Mouse (Mus musculus) inflammation-experienced regulatory T-cells, adult 6 months (primary cell): Measurements from ENCODE around the gene Cacng2. TPM values are rescaled to one million over a fixed set of nuclear protein-coding genes. Genes with fewer than 3 reads are reported as not detected.

Experiments used
- ATAC-seq: one replicate; pipeline ENCODE4 v1.8.0; 2017
- polyA plus RNA-seq, 3 experiments: library from polyadenylated mRNA; unstranded; fragments of 100-300 nt; shearing (Covaris generic); gene quantifications; one replicate each; pipeline ENCODE4 v1.2.1; 2017

Gene Cacng2
- polyA plus RNA-seq, 3 experiments from 2014 or later: not detected

DNA sequence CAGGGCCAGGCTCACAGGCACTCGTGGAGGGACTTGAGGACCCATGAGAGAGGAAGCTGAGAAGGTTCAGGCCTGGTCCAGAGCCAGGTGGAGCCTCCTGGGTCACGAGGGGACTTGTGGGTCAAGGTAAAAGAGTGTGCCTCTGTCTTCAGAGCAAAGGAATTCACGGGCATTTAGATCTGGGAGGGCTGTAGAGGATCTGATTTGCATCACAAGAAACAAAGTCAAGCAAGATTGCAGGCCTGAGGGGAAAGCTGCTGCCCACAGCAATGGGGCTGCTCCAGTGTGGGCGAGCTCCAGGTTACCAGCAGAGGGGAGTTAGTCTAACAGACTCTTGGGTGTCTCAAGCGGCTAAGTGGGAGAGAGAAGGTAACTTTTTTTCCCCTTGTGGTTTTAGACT is 118.4 kb downstream of the Cacng2 start:
- ATAC-seq: no peak

DNA sequence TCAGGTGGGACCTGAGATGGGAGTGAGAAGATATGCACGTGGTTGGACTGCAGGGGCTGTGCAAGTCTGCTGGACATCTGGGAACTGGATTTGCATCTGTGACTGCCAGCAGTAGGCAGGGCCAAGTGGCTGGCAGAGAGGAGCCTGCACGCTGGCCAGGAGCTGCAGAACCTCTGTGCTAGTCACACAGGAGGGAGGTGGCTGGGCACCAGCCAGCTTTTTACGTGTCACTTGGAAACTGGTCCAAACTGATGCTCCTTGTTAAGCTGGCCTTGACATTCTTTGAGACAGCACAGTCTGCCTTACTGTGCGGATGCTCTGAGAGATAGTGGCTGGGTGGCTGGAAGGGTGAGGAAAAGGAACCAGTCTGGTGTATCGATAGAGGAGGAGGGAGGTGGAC is 131.3 kb downstream of the Cacng2 start:
- ATAC-seq: no peak

DNA sequence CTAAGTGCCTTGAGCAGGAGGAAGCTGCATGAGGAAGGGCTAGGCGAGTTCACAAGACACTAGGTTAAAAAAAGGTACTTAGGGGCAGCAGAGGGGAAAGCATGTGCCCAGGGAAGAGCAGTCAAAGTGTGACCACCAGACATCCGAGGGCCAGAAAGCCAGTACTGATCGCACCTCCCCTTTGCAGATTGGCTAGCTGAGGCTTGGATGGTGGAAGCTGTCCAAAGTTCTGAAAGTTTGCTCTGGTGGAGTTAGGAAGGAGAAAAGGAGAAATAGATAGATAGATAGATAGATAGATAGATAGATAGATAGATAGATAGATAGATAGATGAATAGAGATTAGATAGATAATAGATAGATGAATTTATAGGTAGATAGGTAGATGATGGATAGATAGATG is 136.4 kb downstream of the Cacng2 start:
- ATAC-seq: no peak

DNA sequence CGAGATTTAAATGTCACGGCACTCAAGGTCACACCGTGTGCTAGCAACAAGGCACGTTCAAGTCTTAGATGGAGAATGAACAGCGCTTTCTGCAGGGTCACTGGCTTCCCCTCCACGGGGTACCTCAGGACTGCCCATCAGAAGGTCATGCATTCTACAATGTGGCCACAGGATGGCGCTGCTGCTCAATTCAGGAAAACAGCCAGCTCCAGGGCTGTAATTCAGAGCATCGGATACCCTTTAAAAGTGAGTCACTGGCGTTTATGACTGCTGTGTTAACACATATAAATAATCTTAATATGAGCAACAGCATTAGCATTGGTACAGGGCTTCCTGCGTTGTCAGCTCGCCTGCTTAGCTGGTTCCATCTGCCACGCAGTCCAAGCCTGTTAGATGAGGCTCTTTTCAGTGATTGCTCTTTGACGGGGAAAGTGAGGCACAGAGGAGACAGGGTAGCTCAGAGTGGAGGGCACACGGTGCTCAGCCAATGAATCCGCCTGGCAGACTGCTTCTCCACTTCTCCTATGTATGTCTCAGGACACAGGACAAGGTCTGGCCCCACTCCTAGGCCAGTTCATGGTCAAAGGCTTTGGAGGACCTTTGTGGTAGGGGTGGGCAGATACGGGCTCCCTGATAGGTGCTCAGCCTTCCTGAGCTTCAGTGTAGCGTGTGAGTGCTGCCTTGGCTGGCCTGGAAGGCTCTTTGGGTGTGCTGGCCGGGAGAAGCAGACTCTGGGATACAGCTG is 137.5 kb downstream of the Cacng2 start:
- no peak for ATAC-seq

DNA sequence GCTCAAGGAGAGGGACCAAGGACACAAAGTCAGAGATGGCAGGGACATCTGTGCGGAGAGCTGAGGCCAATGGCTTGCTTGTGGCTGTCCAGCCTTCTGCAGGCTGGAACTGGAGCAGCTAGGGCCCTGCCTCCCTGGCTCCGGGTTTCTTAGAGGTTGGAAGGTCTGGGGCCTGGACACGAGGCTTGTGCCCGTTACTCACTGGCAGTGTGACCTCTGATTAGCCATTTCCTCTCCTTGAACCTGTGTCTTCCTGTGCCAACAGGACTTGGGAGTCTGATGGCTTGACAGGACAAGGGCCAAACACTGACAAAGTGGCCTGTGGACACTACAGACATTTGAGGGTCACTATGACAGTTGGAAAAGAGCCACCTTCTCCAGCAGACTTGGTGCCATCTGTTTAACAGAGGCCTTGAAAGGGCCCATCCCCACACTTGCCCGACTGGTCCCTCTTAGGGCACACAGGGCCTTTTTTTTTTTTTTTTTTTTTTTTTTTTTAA is 138.6 kb downstream of the Cacng2 start:
- no peak for ATAC-seq

DNA sequence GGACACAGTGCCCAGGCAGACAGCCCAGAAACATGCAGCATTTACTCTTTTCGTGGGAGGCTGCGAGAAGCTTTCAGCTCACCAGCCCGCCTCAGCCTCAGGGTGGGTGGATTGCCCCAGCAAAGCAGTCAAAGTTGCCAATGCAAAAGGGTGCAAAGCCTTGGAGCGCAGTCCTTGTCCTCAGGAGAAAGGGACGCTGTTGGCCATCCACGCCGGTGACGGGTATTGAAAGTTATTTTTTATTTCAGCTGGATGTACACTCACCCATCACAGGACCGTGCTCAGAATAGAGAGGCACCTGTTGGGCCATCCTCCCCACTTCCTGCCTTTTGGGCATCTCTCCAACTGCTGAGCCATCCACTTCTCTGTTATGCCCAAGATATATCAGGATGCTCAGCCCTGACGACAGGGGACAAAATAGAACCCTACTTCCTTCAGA is 140.4 kb downstream of the Cacng2 start:
- ATAC-seq: no peak

DNA sequence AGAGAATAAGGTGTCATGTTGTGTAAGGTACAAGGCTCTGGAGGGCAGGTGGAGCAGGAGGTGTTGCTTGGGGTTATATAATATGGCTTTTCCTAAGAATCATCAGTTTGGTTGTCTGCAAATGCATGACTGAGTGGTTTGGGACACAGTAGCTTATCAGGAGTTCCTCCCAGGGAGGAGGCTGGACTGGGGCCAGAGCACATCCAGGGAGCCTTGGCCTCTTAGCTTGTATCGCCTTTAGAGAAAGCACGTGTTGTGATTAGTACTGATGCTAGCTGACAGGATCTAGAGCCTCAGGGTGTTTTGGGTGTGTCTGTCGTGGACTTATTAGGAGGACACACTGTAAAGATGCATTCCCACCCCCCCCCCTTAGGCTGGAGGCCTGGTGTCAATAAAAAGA is 142.2 kb downstream of the Cacng2 start:
- no peak for ATAC-seq

DNA sequence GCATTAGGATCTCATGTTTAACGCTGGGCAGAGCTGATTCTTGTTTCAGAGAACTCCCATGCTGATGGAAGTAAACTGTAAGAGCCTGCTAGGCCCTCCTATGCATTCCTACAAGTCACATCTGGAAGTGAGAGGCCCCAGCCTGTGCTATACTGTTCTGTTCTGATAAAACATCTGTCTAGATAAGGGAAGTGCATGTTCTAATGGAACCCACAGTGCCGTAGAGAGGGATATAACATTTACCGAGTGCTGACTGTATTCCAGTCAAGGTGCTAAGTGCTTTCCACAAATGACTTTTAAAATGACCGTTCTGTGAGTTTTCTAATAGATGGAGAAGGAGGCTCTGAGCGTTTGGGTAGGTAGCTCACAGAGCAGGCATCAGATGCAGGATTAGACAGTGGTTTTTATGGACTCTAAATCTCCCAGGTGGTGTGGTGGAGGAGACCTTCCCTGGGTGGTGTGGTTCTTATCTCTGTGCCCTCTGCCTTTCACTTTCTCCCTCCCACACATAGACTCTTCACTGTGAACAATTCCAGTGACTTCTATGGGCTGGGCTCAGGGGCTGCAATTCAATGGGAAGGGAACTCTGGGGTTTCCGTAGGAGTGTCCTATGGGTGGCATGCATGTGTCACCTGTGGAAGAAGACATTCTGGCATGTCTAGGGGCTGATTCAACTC is 145.5 kb downstream of the Cacng2 start:
- no peak for ATAC-seq

DNA sequence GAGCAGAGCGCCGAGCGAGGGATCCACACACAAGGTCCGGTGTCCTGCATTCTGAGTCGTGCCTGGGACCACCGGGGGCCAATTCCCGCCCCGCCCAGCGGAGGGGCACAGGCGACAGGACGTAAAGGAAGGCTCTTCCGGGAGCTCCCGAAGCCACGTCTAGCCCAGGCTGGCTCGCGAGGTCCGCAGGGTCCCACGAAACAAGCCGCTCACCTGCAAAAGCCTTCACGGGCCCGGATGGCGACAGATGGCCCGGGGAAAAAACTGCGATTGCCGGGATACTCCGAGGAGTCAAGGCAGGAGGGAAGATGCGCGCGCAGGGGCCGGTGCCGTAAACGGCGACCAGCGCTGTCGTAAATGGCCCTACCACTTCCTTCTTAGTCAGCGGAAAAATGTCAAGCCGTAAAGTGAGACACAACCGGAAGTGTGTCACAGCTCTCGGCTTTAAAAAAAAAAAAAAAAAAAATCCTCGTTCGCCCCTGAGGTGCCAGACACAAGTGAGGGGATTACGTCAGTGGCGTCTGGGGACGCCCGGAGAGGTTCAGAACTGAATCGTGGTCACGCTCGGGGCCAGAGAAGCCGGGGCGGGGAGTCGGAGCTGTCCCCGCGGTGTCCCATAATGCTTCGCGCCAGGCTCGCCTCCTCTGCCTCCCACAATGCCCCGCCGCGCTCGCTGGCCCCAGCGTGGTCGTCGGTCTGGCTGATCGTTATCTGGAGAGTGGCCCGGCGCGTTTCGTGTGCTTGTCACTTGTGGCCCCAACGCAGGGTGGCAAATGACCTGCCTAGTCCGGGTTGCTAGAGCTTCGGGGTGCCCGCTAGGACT is 149.1 kb downstream of the Cacng2 start, which contains the start of gene Eif3d:
Gene Eif3d (minus strand): TSS at position 344 of the 823 bp plus-strand sequence.
- ATAC-seq: peak; percentile 85

DNA sequence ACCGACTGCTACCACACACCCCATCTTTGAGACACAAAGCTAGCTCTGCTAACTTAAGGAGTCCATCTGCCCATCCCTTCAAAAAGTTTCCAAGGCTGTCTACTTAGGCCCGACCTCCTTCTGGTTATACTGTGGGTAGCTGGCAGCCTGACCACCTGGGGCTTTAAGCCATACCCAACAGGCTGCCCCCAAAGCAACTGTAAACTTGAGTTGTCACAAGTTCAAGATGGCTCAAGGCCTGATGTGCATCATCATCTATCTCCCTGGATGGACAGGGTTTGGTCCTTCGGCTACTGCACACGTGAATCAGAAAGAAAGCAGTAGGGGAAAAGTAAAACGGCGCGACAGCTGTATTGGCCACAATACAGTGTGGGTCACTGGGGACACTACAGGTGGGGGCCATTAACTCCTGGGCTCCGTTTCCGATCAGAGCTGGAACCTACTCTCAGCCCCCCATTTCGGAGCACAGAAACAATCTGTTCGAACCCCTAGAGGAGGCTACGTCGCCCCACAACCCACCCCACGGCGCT is 149.8 kb downstream of the Cacng2 start:
- no peak for ATAC-seq

DNA sequence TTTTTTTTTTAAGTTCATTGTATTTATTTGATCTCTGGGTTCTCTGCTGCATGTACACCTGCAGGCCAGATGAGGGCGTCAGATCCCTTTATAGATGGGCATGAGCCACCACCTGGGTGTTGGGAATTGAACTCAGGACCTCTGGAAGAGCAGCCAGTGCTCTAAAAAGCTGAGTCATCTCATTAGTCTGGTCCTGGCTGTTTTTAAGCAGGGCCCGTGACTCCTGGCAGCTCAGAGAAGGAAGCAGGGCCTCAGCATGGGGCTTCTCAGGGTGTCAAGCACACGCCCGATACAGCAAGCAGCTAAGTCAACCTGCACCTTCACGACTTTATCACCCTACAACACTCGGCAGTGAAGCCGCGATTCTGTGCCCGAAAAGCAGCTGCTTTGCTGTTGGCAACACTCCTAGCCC is 154.7 kb downstream of the Cacng2 start:
- no peak for ATAC-seq

DNA sequence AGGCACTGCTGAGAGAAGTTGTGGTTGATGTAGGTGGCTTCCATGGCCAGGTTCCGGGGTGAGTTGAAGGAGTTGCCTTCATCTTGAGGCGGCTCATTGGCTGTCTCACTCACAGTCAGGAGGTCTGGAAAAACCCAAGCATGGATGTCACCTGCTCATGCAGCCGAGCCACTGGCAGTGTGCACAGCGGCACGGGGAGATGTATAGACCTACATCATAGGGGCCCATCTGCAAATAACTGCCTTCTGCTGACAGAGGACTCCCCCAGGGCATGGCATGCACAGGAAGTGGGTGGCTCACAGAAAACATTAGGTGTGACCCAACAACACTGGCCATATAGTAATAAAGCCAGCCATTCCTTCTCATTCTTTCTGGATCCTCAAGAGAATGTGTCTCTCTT is 157.4 kb downstream of the Cacng2 start:
- ATAC-seq: no peak

DNA sequence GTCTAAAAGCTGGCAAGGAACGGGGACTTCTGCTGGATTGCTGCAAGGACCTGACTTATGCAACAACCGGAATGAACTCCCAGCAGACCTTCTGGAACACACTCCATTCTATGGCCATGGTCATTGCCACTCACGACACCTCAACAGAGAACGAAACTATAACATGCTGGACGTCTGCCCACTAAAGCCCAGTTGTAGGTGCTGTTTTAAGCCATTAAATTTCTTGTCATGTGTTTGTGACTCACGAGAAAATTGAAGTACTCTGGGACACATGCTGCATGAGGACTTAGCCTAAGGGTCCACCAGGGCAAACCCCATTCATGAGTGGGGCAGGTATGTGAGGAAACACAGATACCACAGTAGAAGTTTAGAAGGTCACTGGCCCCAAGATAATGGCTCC is 159.1 kb downstream of the Cacng2 start:
- ATAC-seq: no peak

DNA sequence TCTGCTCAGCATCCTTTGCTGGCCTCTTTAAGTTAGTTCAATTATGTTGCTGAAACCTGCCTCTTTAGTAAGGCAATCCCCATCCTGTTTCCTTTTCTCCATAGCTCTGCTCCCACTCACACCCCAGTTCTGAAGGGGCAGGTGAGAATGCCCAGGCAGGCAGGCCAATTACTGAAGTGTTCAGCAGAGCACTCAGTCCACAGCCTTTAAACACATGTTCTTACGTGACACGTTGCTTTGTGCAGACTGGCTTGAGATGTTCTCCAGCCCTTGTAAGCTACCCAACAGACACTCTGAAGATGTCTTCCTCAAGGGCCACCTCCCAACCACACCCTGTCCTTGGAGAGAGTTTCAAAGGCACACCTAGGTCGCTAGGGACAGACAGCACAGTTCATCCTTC is 161.8 kb downstream of the Cacng2 start:
- no peak for ATAC-seq

DNA sequence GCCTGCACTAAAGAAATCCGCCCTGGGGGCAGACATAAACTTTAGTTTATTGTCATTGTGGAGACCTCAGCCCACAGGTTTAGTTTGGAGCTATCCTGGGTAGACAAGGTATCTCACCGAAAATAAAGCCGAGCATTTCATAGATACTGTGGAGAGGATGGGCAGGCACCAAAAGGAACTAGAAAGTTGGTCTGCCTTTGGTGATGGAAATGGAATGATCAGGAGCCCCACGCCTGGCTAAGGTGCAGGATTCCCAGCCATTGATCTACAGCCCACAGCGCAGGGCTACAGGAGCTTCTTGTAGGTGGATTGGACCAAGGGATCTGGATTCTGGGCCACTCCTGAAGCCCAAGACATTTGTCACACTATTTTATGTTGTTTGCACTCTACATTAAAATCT is 162.2 kb downstream of the Cacng2 start:
- no peak for ATAC-seq

DNA sequence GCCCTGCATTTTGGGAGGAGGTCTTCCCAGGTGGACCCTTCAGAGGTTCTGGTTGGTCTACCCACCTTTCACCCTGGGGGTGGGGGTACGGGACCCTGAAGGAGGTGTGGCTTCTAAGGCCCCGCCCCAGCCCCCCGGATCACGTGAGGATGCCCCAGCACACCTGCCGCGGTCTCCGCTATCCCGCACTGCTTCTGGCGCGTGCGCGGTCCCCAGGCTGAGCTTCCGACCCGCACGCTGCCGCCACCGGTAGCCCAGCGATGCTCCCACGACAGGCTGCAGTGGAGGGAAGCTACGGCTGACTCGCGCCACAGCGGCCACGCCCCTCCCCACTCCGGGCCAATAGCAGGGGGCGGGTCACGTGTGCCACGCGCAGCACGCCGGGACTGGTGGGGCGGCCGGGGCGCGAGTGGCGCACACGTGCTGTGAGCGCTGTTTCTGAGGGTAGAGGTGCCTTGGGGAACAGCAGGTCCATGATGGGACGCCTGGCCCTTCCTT is 163.4 kb downstream of the Cacng2 start, which contains the start of gene Foxred2:
Gene Foxred2 (minus strand): TSS at position 319 of the 498 bp plus-strand sequence.
- peak; percentile 97 for ATAC-seq

DNA sequence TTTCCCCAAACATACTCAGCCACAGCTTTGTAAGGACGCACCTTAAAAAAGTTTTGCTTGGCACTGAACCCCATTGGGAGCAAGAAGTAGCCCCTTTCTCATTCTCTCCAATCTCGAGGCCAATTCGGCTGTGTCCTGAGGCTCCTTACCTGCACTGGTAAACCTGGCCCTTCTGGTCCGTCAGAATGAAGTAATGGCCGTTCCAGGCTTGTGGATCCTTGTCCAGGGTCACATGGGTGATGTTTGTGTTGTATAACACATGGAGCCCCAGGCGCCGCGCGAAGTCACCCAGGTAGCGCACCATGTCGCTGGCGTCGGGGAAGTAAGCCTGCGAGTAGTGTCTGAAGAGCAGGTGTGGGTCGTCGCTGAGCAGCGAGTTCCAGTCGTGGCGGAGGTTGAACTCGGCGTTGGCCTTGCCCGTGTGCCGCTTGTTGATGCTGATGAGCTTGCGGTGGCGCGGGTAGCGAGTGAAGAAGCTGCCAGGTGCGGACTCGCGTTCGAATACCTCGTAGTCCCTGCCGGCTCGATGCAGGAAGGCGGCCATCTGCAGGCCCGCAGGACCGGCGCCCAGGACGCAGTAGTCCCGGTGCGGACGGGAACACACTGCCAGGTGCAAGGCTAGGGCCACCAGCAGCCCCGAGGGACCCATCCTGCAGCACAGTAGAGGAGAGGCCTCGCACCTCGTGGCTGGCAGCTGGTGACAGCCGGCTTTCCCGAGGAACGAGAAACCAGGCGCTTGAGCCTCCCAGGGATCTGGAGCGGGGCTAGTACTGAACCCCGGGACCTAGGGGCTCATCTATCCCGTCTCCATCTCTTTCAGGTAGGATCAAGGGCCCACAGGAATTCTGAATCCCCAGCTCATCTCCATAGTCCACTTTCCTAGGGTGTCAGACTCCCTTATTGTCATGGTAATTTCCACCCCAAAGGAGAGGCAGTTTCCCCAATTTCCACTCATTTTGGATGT is 164.1 kb downstream of the Cacng2 start:
- ATAC-seq: no peak

DNA sequence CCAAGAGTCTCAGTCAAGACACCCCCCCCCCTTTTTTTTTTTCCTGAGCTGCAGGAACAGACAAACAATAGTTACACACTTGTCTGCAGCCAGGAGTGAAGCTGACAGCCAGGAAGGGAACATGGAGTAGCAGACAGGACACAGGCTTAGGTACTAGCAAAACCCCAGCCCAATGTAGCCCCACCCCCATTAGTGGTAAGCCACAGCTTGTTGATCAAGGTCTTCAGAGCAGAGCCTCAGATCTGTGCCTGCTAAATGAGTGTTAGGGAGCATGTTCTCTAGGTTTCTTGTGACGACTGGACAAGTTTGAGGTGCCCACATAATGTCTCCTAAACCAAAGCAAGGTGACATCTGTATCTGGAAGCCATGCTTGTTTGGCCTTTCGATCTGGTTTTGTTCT is 165.5 kb downstream of the Cacng2 start:
- no peak for ATAC-seq

DNA sequence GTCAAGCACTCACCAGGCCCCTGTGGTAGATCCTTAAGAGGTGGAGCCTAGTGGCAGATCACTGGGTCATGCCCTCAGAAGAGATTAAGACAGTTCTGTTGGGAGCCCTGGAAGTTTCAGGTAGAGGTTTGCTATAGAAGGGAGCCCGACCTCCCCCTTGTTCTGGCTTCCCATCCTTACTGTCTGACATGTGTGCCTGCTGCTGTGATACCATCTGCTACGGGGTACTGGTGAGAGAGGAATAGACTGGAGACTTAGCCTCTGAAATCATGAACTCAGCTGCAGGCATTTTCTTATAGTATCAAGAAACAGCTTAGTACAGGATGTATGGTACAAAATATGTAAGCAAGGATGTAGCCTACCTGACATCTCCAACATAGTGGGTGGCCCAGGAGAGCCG is 166.9 kb downstream of the Cacng2 start:
- no peak for ATAC-seq

DNA sequence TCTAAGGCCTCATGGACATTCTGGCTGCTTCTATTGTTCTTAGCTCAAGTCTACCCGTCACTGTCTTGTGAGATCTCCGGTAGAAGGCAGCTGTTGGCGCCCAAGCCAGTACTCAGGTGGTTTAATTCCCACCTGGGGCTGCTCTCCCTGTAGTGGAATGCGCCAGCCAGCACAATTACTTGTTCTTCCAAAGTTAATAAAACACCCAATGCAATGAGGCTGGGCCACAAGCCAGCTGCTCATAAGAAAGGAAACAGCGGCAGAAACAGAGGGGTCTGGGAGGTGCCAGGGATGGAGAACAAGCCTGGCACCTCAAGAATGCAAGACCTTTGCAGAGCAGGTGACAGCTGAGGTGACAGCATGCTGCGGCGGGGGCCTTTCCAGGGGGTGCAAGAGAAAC is 170.8 kb downstream of the Cacng2 start:
- ATAC-seq: no peak

DNA sequence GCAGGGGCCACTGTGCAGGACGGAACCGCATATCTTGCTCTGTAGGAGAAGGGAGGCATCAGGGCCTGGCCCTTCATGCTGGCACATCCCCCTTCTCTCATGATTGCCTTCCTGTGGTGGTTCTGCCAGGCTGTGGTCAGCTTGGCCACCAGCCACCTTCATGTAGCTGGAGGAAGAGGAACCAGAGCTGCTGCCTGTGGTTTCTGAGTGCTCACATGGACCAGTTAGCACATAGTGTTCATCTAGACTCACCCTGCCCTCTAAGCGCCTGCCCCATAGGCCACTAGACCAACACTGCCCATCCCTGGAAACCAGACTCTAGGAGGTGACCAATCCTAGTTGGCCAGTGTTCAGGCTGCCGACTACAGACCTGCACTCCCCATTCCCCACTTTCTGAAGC is 174.1 kb downstream of the Cacng2 start:
- ATAC-seq: no peak
